Mouse (Mus musculus): ENCODE data around the gene Epb41l3. TPM values are rescaled to one million over a fixed set of nuclear protein-coding genes. Genes with fewer than 3 reads are reported as not detected.

Epb41l3 gene
- polyA plus RNA-seq, 1 experiment = 41.4 TPM

DNA sequence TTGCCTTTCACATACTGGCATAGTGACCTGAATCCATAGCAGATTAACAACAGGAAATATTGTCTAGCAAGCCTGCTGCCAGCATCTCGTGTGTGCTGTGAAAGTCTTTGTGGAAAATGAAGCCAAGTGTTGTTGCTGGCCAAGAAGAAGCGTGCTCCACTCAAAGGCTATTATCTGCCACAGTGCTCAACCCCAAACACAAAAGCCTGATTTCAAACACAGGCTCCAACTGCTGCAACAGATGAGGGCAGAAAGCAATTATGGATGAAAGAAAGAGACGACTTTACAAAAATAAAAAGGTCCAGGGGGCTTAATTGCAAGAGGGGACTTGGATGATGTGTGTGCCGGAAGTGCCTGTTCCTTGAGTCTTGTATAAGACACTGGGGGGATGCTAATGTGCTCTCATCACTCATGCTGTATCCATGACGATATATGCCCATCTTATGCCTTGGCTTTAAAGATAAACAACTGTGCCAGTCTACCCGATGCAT lies 154.7 kb downstream of the Epb41l3 start:
- Histone ChIP-seq H3K79me3 (ENCODE audit: low read depth) (peaks cover 10% of the 10 kb centered on the region), H3ac (ENCODE audit: control insufficient read depth, insufficient read length, low read depth) (no peak overlapping the region), H3K36me3 (ENCODE audit: control insufficient read depth, insufficient read depth) (no peaks in the 10 kb centered on the region), H3K4me3 (ENCODE audit: insufficient read depth, poor library complexity, severe bottlenecking) (no peak overlapping the region), H3K27me3 (ENCODE audit: control insufficient read depth, insufficient read depth, insufficient read length) (no peaks in the 10 kb centered on the region), H3K79me2 (ENCODE audit: control insufficient read depth, insufficient read depth) (peaks cover 38% of the 10 kb centered on the region)
- no peak for TF ChIP-seq CEBPB (IDR thresholded peaks at IDR 0.05; ENCODE audit: low read depth)
- no peak for TF ChIP-seq FOSL1 (IDR thresholded peaks at IDR 0.05; ENCODE audit: insufficient read depth, low read length, poor library complexity, severe bottlenecking)
- TF ChIP-seq CTCF (IDR thresholded peaks at IDR 0.05; ENCODE audit: control insufficient read depth, insufficient read depth, insufficient read length) = no peak
- no peak for TF ChIP-seq MYOD1 (IDR thresholded peaks at IDR 0.05; ENCODE audit: control insufficient read depth, insufficient read length, low read depth)
- TF ChIP-seq MAX (IDR thresholded peaks at IDR 0.05) = no peak
- no peak for TF ChIP-seq USF1 (IDR thresholded peaks at IDR 0.05; ENCODE audit: low read depth)
- no peak for TF ChIP-seq MYOG (IDR thresholded peaks at IDR 0.05; ENCODE audit: control insufficient read depth, extremely low read depth, insufficient read length)

GRCm38 (mm10) chr17:69231360-69231759 lies 155.9 kb downstream of the Epb41l3 start:
- TF ChIP-seq MAX (IDR thresholded peaks at IDR 0.05) (no peak), CTCF (IDR thresholded peaks at IDR 0.05; ENCODE audit: control insufficient read depth, insufficient read depth, insufficient read length) (no peak), CEBPB (IDR thresholded peaks at IDR 0.05; ENCODE audit: low read depth) (no peak), MYOG (IDR thresholded peaks at IDR 0.05; ENCODE audit: control insufficient read depth, extremely low read depth, insufficient read length) (no peak), USF1 (IDR thresholded peaks at IDR 0.05; ENCODE audit: low read depth) (no peak), FOSL1 (IDR thresholded peaks at IDR 0.05; ENCODE audit: insufficient read depth, low read length, poor library complexity, severe bottlenecking) (no peak), MYOD1 (IDR thresholded peaks at IDR 0.05; ENCODE audit: control insufficient read depth, insufficient read length, low read depth) (no peak)
- no peak overlapping the region for H3ac ChIP-seq (ENCODE audit: control insufficient read depth, insufficient read length, low read depth)
- no peaks in the 10 kb centered on the region for H3K27me3 ChIP-seq (ENCODE audit: control insufficient read depth, insufficient read depth, insufficient read length)
- no peak overlapping the region for H3K4me3 ChIP-seq (ENCODE audit: insufficient read depth, poor library complexity, severe bottlenecking)
- H3K36me3 ChIP-seq (ENCODE audit: control insufficient read depth, insufficient read depth) = no peaks in the 10 kb centered on the region
- peaks cover 38% of the 10 kb centered on the region for H3K79me2 ChIP-seq (ENCODE audit: control insufficient read depth, insufficient read depth)
- peaks cover 8% of the 10 kb centered on the region for H3K79me3 ChIP-seq (ENCODE audit: low read depth)

- TF ChIP-seq MYOG (IDR thresholded peaks at IDR 0.05; ENCODE audit: control insufficient read depth, extremely low read depth, insufficient read length) = no peak
- Histone ChIP-seq H3ac (ENCODE audit: control insufficient read depth, insufficient read length, low read depth) (no peak overlapping the region), H3K36me3 (ENCODE audit: control insufficient read depth, insufficient read depth) (peaks cover 10% of the 10 kb centered on the region), H3K4me3 (ENCODE audit: insufficient read depth, poor library complexity, severe bottlenecking) (no peak overlapping the region), H3K27me3 (ENCODE audit: control insufficient read depth, insufficient read depth, insufficient read length) (no peaks in the 10 kb centered on the region), H3K79me2 (ENCODE audit: control insufficient read depth, insufficient read depth) (peaks cover 11% of the 10 kb centered on the region), H3K79me3 (ENCODE audit: low read depth) (peaks cover 2% of the 10 kb centered on the region)
These were observed 161.7 kb downstream of the Epb41l3 start for GRCm38 (mm10) chr17:69237172-69237571.

- no peaks in the 10 kb centered on the region for H3K27me3 ChIP-seq (ENCODE audit: control insufficient read depth, insufficient read depth, insufficient read length)
- H3K36me3 ChIP-seq (ENCODE audit: control insufficient read depth, insufficient read depth) = peaks cover 15% of the 10 kb centered on the region
- TF ChIP-seq CEBPB (IDR thresholded peaks at IDR 0.05; ENCODE audit: low read depth) (no peak), MYOD1 (IDR thresholded peaks at IDR 0.05; ENCODE audit: control insufficient read depth, insufficient read length, low read depth) (no peak), CTCF (IDR thresholded peaks at IDR 0.05; ENCODE audit: control insufficient read depth, insufficient read depth, insufficient read length) (no peak), FOSL1 (IDR thresholded peaks at IDR 0.05; ENCODE audit: insufficient read depth, low read length, poor library complexity, severe bottlenecking) (no peak), MAX (IDR thresholded peaks at IDR 0.05) (no peak), MYOG (IDR thresholded peaks at IDR 0.05; ENCODE audit: control insufficient read depth, extremely low read depth, insufficient read length) (no peak), USF1 (IDR thresholded peaks at IDR 0.05; ENCODE audit: low read depth) (no peak)
- H3K79me2 ChIP-seq (ENCODE audit: control insufficient read depth, insufficient read depth) = no peaks in the 10 kb centered on the region
- H3ac ChIP-seq (ENCODE audit: control insufficient read depth, insufficient read length, low read depth) = no peak overlapping the region
- H3K4me3 ChIP-seq (ENCODE audit: insufficient read depth, poor library complexity, severe bottlenecking) = no peak overlapping the region
- peaks cover under 1% of the 10 kb centered on the region for H3K79me3 ChIP-seq (ENCODE audit: low read depth)
These were observed 163.4 kb downstream of the Epb41l3 start for GRCm38 (mm10) chr17:69238810-69239373.

DNA sequence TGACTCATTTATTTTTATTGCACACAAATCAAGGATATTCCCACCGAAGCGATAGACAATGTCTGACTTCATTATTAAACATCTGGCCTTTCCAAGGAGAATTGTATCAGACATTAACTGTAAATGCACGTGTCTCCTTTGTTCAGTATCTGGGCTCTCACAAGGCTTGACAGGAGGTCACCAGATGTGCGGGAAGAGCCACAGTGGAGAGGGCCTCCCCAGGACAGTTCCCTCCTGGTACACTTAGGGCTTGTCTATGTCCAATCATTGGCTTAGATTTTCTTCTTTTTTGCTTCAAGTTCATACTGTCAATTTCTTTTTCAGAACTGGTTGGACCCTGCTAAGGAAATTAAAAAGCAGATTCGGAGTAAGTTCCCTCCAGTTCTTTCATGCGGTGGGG lies 163.9 kb downstream of the Epb41l3 start:
- TF ChIP-seq FOSL1 (IDR thresholded peaks at IDR 0.05; ENCODE audit: insufficient read depth, low read length, poor library complexity, severe bottlenecking) (no peak), MYOG (IDR thresholded peaks at IDR 0.05; ENCODE audit: control insufficient read depth, extremely low read depth, insufficient read length) (no peak), USF1 (IDR thresholded peaks at IDR 0.05; ENCODE audit: low read depth) (no peak), CEBPB (IDR thresholded peaks at IDR 0.05; ENCODE audit: low read depth) (no peak), MYOD1 (IDR thresholded peaks at IDR 0.05; ENCODE audit: control insufficient read depth, insufficient read length, low read depth) (no peak), MAX (IDR thresholded peaks at IDR 0.05) (no peak), CTCF (IDR thresholded peaks at IDR 0.05; ENCODE audit: control insufficient read depth, insufficient read depth, insufficient read length) (no peak)
- Histone ChIP-seq H3K79me2 (ENCODE audit: control insufficient read depth, insufficient read depth) (no peaks in the 10 kb centered on the region), H3K27me3 (ENCODE audit: control insufficient read depth, insufficient read depth, insufficient read length) (no peaks in the 10 kb centered on the region)

GRCm38 (mm10) chr17:69255834-69256233 lies 180.4 kb downstream of the Epb41l3 start:
- no peak overlapping the region for H3K4me3 ChIP-seq (ENCODE audit: insufficient read depth, poor library complexity, severe bottlenecking)
- H3K27me3 ChIP-seq (ENCODE audit: control insufficient read depth, insufficient read depth, insufficient read length) = no peaks in the 10 kb centered on the region
- no peaks in the 10 kb centered on the region for H3K79me3 ChIP-seq (ENCODE audit: low read depth)
- H3K36me3 ChIP-seq (ENCODE audit: control insufficient read depth, insufficient read depth) = peaks cover 24% of the 10 kb centered on the region
- no peaks in the 10 kb centered on the region for H3K79me2 ChIP-seq (ENCODE audit: control insufficient read depth, insufficient read depth)
- H3ac ChIP-seq (ENCODE audit: control insufficient read depth, insufficient read length, low read depth) = no peak overlapping the region
- TF ChIP-seq FOSL1 (IDR thresholded peaks at IDR 0.05; ENCODE audit: insufficient read depth, low read length, poor library complexity, severe bottlenecking) (peak; percentile 48), MYOD1 (IDR thresholded peaks at IDR 0.05; ENCODE audit: control insufficient read depth, insufficient read length, low read depth) (peak; percentile 56), CEBPB (IDR thresholded peaks at IDR 0.05; ENCODE audit: low read depth) (no peak), USF1 (IDR thresholded peaks at IDR 0.05; ENCODE audit: low read depth) (no peak), CTCF (IDR thresholded peaks at IDR 0.05; ENCODE audit: control insufficient read depth, insufficient read depth, insufficient read length) (no peak), MYOG (IDR thresholded peaks at IDR 0.05; ENCODE audit: control insufficient read depth, extremely low read depth, insufficient read length) (no peak)

More for the DNA sequence above, 163.9 kb downstream of the Epb41l3 start:
- Histone ChIP-seq H3K36me3 (ENCODE audit: control insufficient read depth, insufficient read depth) (peaks cover 15% of the 10 kb centered on the region), H3ac (ENCODE audit: control insufficient read depth, insufficient read length, low read depth) (no peak overlapping the region), H3K4me3 (ENCODE audit: insufficient read depth, poor library complexity, severe bottlenecking) (no peak overlapping the region), H3K79me3 (ENCODE audit: low read depth) (no peaks in the 10 kb centered on the region)

Data from C2C12 (cell line).